Mouse (Mus musculus) CH12.LX (cell line): ENCODE data around the gene Hoxa10. TPM values are rescaled to one million over a fixed set of nuclear protein-coding genes. Genes with fewer than 3 reads are reported as not detected.

Source experiments
- DNase-seq: peaks from one replicate; pipeline ENCODE4 v3.0.0-alpha.2; 2013; ENCODE audit errors: extremely low read depth
- H3K27ac ChIP-seq: 2 replicates; pipeline ENCODE4 v1.5.1; 2012; ENCODE audit warnings: low read depth, mild to moderate bottlenecking, control low read depth, moderate library complexity; ENCODE audit not compliant: insufficient read depth
- H3K27me3 ChIP-seq: replicated peaks from 2 replicates; pipeline ENCODE3; 2012; ENCODE audit warnings: inconsistent platforms
- H3K36me3 ChIP-seq, 2 experiments: replicated peaks in 1 of 2; 2 replicates each; pipeline versions ENCODE3 to v1.6.1; 2012; ENCODE audit warnings: inconsistent platforms in 1 of 2, low read length in 1 of 2, mild to moderate bottlenecking in 1 of 2, mixed read lengths in 1 of 2, moderate library complexity in 1 of 2; ENCODE audit not compliant: control insufficient read depth in 1 of 2, insufficient read depth in 1 of 2
- H3K4me1 ChIP-seq, 2 experiments: 2 replicates each; pipeline ENCODE4 v1.6.1; 2012; ENCODE audit warnings: inconsistent platforms in 1 of 2, moderate library complexity in 1 of 2; ENCODE audit not compliant: insufficient read depth in 2 of 2, control insufficient read depth in 1 of 2
- H3K4me2 ChIP-seq: 2 replicates; pipeline ENCODE4 v1.6.1; 2012; ENCODE audit warnings: low read depth, mild to moderate bottlenecking, control low read depth; ENCODE audit not compliant: poor library complexity, insufficient read depth, severe bottlenecking
- H3K4me3 ChIP-seq, 3 experiments: fragments of 150-350 bp in 1 of 3; sonication (generic) in 1 of 3; replicated peaks in 1 of 3; 2 replicates each; pipeline versions ENCODE3 to v1.5.1; 2011 to 2012; ENCODE audit warnings: low read depth in 2 of 3, low read length in 2 of 3, mild to moderate bottlenecking in 2 of 3, moderate library complexity in 2 of 3, control low read depth in 1 of 3, improper control_type of control experiment in 1 of 3, inconsistent platforms in 1 of 3, mixed read lengths in 1 of 3; ENCODE audit not compliant: poor library complexity in 1 of 3
- H3K79me2 ChIP-seq: replicated peaks from 2 replicates; pipeline ENCODE4 v1.6.1; 2012; ENCODE audit warnings: mild to moderate bottlenecking, moderate library complexity; ENCODE audit not compliant: control insufficient read depth, poor library complexity, insufficient read depth, severe bottlenecking; ENCODE audit errors: extremely low read depth
- H3K9ac ChIP-seq: 2 replicates; pipeline ENCODE4 v1.6.1; 2012; ENCODE audit warnings: low read depth, mild to moderate bottlenecking, control low read depth, moderate library complexity; ENCODE audit not compliant: insufficient read depth
- H3K9me3 ChIP-seq: replicated peaks from 2 replicates; pipeline ENCODE3; 2012; ENCODE audit warnings: low read length, inconsistent platforms, mixed read lengths
- CHD2 ChIP-seq: IDR thresholded peaks from 2 replicates; pipeline ENCODE4 v1.6.1; 2011; ENCODE audit warnings: low read length, improper control_type of control experiment
- CTCF ChIP-seq, 2 experiments: IDR thresholded peaks in 1 of 2; conservative IDR thresholded peaks in 1 of 2; 2 replicates each; pipeline ENCODE4 v1.5.1; 2011 to 2012; ENCODE audit warnings: low read depth in 2 of 2, low read length in 2 of 2, improper control_type of control experiment in 1 of 2, inconsistent platforms in 1 of 2, mild to moderate bottlenecking in 1 of 2, moderate library complexity in 1 of 2
- ELF1 ChIP-seq: IDR thresholded peaks from 2 replicates; pipeline ENCODE4 v1.6.1; 2014; ENCODE audit warnings: low read depth, mild to moderate bottlenecking, inconsistent platforms, low read length, improper control_type of control experiment
- EP300 ChIP-seq: IDR thresholded peaks from 2 replicates; pipeline ENCODE4 v1.6.1; 2011; ENCODE audit warnings: low read length, improper control_type of control experiment
- JUN ChIP-seq: IDR thresholded peaks from 2 replicates; pipeline ENCODE4 v1.6.1; 2011; ENCODE audit warnings: low read depth, mild to moderate bottlenecking, low read length, improper control_type of control experiment, moderate library complexity; ENCODE audit not compliant: insufficient read depth
- JUND ChIP-seq: conservative IDR thresholded peaks from 2 replicates; pipeline ENCODE4 v1.6.1; 2011; ENCODE audit warnings: low read depth, low read length, improper control_type of control experiment
- MEF2A ChIP-seq: IDR thresholded peaks from 2 replicates; pipeline ENCODE4 v1.6.1; 2014; ENCODE audit warnings: low read depth, mild to moderate bottlenecking, inconsistent platforms, low read length, improper control_type of control experiment, borderline replicate concordance
- MYC ChIP-seq: IDR thresholded peaks from 2 replicates; pipeline ENCODE4 v1.6.1; 2011; ENCODE audit warnings: low read depth, mild to moderate bottlenecking, improper control_type of control experiment, low read length
- NELFE ChIP-seq: IDR thresholded peaks from 2 replicates; pipeline ENCODE4 v1.6.1; 2011; ENCODE audit warnings: low read depth, low read length, improper control_type of control experiment
- NRF1 ChIP-seq: IDR thresholded peaks from 2 replicates; pipeline ENCODE4 v1.6.1; 2014; ENCODE audit warnings: low read depth, mild to moderate bottlenecking, inconsistent platforms, low read length, improper control_type of control experiment, moderate library complexity
- PAX5 ChIP-seq: IDR thresholded peaks from 2 replicates; pipeline ENCODE4 v1.6.1; 2012; ENCODE audit warnings: low read length, inconsistent platforms, mixed read lengths
- POLR2A ChIP-seq: IDR thresholded peaks from 2 replicates; pipeline ENCODE4 v1.6.1; 2011; ENCODE audit warnings: low read depth, mild to moderate bottlenecking, improper control_type of control experiment, low read length
- RAD21 ChIP-seq: IDR thresholded peaks from 2 replicates; pipeline ENCODE4 v1.6.1; 2011; ENCODE audit warnings: low read depth, mild to moderate bottlenecking, low read length, improper control_type of control experiment, moderate library complexity
- SIN3A ChIP-seq: IDR thresholded peaks from 2 replicates; pipeline ENCODE4 v1.6.1; 2012; ENCODE audit warnings: low read length, improper control_type of control experiment, inconsistent platforms
- TCF12 ChIP-seq: IDR thresholded peaks from 2 replicates; pipeline ENCODE4 v1.6.1; 2014; ENCODE audit warnings: low read depth, mild to moderate bottlenecking, inconsistent platforms, low read length, improper control_type of control experiment
- UBTF ChIP-seq: IDR thresholded peaks from 2 replicates; pipeline ENCODE4 v1.6.1; 2012; ENCODE audit warnings: low read depth, mild to moderate bottlenecking, inconsistent platforms, low read length, improper control_type of control experiment, moderate library complexity
- USF2 ChIP-seq: conservative IDR thresholded peaks from 2 replicates; pipeline ENCODE4 v1.6.1; 2011; ENCODE audit warnings: low read depth, low read length, improper control_type of control experiment
- ZMIZ1 ChIP-seq: IDR thresholded peaks from 2 replicates; pipeline ENCODE4 v1.6.1; 2012; ENCODE audit warnings: low read depth, mild to moderate bottlenecking, inconsistent platforms, low read length, improper control_type of control experiment
- ZNF384 ChIP-seq: IDR thresholded peaks from 2 replicates; pipeline ENCODE4 v1.6.1; 2012; ENCODE audit warnings: low read depth, low read length, improper control_type of control experiment, inconsistent platforms
- dilution Hi-C: fragments of 300-500 bp; cut with MboI; formaldehyde crosslinking; loops from 2 replicates; pipeline ENCODE4 v1.14.3; 2020; ENCODE audit warnings: low sequenced_read_pairs; ENCODE audit not compliant: extremely low pct_unique_long_range_greater_than_20kb, extremely low pct_ligation_motif_present
- in situ Hi-C: fragments of 300-500 bp; cut with MboI; formaldehyde crosslinking; loops from 3 replicates; pipeline ENCODE4 v1.14.3; 2019; ENCODE audit warnings: low sequenced_read_pairs, low pct_ligation_motif_present, low pct_unique_long_range_greater_than_20kb, mixed read lengths
- polyA plus RNA-seq: library from polyadenylated mRNA; unstranded; fragments of >175 nt; gene quantifications from 2 replicates; pipeline ENCODE4 v1.2.1, GENCODE M21; 2012; ENCODE audit warnings: low read depth; ENCODE audit not compliant: insufficient read length
- total RNA-seq, 2 experiments: library from RNA; depleted of rRNA; stranded (reverse); fragments of 300-350 nt in 1 of 2; fragments of >200 nt in 1 of 2; gene quantifications; 2 replicates each; pipeline ENCODE4 v1.2.3; 2012 to 2014

The Hoxa10 gene
- total and polyA plus RNA-seq, 3 experiments: 5.2 to 14.5 (median 14.3) TPM

GRCm38 (mm10) chr6:52268341-52268740, 27.7 kb upstream of the Hoxa10 start:
- DNase-seq: no peak
- in situ Hi-C loops: loop anchor here (10.0 to 25.0 kb wide), 2 partner anchors 566 to 644 kb away; no protein-coding TSS in a partner anchor
- dilution Hi-C loops: no loop called here
- no peak overlapping the region for H3K9ac ChIP-seq
- peaks cover 0 to 7% of the 10 kb centered on the region in 2 experiments; a peak in 2 of 4 replicates for H3K4me1 ChIP-seq
- no peak overlapping the region for H3K27ac ChIP-seq
- no peak overlapping the region for H3K4me3 ChIP-seq
- no peak overlapping the region for H3K4me2 ChIP-seq
- H3K36me3 ChIP-seq: no peaks in the 10 kb centered on the region
- peaks cover 8% of the 10 kb centered on the region for H3K27me3 ChIP-seq
- TF ChIP-seq RAD21 (no peak), USF2 (no peak)
- TF ChIP-seq, all 38 proteins: peak for 0
- Histone ChIP-seq H3K9me3 (no peaks in the 10 kb centered on the region), H3K79me2 (no peaks in the 10 kb centered on the region)

GRCm38 (mm10) chr6:52267691-52268090, 27.0 kb upstream of the Hoxa10 start:
- Histone ChIP-seq H3K9me3 (no peaks in the 10 kb centered on the region), H3K27me3 (peaks cover 12% of the 10 kb centered on the region), H3K36me3 (no peaks in the 10 kb centered on the region), H3K4me1 (peaks cover 0 to 7% of the 10 kb centered on the region in 2 experiments; a peak in 2 of 4 replicates), H3K79me2 (no peaks in the 10 kb centered on the region), H3K27ac (no peak overlapping the region), H3K4me2 (no peak overlapping the region), H3K9ac (no peak overlapping the region), H3K4me3 (no peak overlapping the region)
- in situ Hi-C loops: loop anchor here (10.0 to 25.0 kb wide), 2 partner anchors 567 to 645 kb away; no protein-coding TSS in a partner anchor
- dilution Hi-C loops: no loop called here
- no peak for DNase-seq
- TF ChIP-seq CTCF (conservative IDR thresholded peaks at IDR 0.05 in 1 of 2, IDR thresholded peaks at IDR 0.05 in 1 of 2; ENCODE audit: low read depth in 2 of 2, low read length in 2 of 2) (no peak), NELFE (no peak), POLR2A (no peak), ZMIZ1 (no peak), ELF1 (no peak), CHD2 (no peak), TCF12 (no peak), MEF2A (no peak), PAX5 (no peak), UBTF (no peak), MYC (no peak), JUND (no peak), SIN3A (no peak), ZNF384 (no peak), NRF1 (no peak), EP300 (no peak), JUN (no peak)
